Mouse (Mus musculus) heart, postnatal 0 days (tissue): Measurements from ENCODE around the gene Dbn1. TPM values are rescaled to one million over a fixed set of nuclear protein-coding genes. Genes with fewer than 3 reads are reported as not detected.

Experiments used
- ATAC-seq: fragments of 200-750 bp; cut with Nextera tagmentation; 2 replicates; pipeline ENCODE4 v1.8.0; 2017; ENCODE audit warnings: low read depth, moderate number of reproducible peaks, moderate library complexity; ENCODE audit not compliant: insufficient read depth
- DNase-seq: peaks from one replicate; pipeline ENCODE4 v3.0.0-alpha.2; 2016; ENCODE audit warnings: low spot score
- H3K27ac ChIP-seq: fragments of 300-500 bp; sonication (generic); 2 replicates; pipeline ENCODE4 v1.5.1; 2014; ENCODE audit warnings: low read depth, mild to moderate bottlenecking
- H3K27me3 ChIP-seq: fragments of 300-500 bp; sonication (generic); 2 replicates; pipeline ENCODE4 v1.6.1; 2014; ENCODE audit warnings: low read length, mixed read lengths; ENCODE audit not compliant: control insufficient read depth, insufficient read depth
- H3K36me3 ChIP-seq: fragments of 300-500 bp; sonication (generic); replicated peaks from 2 replicates; pipeline ENCODE4 v1.6.1; 2014; ENCODE audit warnings: low read length, mixed read lengths; ENCODE audit not compliant: control insufficient read depth, insufficient read depth
- H3K4me1 ChIP-seq: fragments of 300-500 bp; sonication (generic); 2 replicates; pipeline ENCODE4 v1.6.1; 2014; ENCODE audit warnings: antibody characterized with exemption; ENCODE audit not compliant: control insufficient read depth, insufficient read depth
- H3K4me2 ChIP-seq: fragments of 300-500 bp; sonication (generic); 2 replicates; pipeline ENCODE4 v1.6.1; 2014; ENCODE audit warnings: low read depth, mild to moderate bottlenecking, low read length, moderate library complexity
- H3K4me3 ChIP-seq: fragments of 300-500 bp; sonication (generic); 2 replicates; pipeline ENCODE4 v1.5.1; 2014; ENCODE audit warnings: low read depth, low read length
- H3K9ac ChIP-seq: fragments of 300-500 bp; sonication (generic); replicated peaks from 2 replicates; pipeline ENCODE4 v1.6.1; 2014; ENCODE audit warnings: low read depth, low read length, mixed read lengths
- H3K9me3 ChIP-seq: fragments of 300-500 bp; sonication (generic); replicated peaks from 2 replicates; pipeline ENCODE4 v1.6.1; 2016; ENCODE audit warnings: low read length; ENCODE audit not compliant: control insufficient read depth
- CTCF ChIP-seq: IDR thresholded peaks from 2 replicates; pipeline ENCODE4 v1.5.1; 2016; ENCODE audit warnings: antibody characterized with exemption, control low read depth, low read depth
- EP300 ChIP-seq: IDR thresholded peaks from 2 replicates; pipeline ENCODE4 v1.6.1; 2016; ENCODE audit warnings: antibody characterized with exemption, low read depth
- WGBS: fragments of 180-500 bp; shearing (Covaris S2); extraction: QIAGEN DNeasy Blood & Tissue Kit; methylation state at CpG from one replicate; pipeline ENCODE4 v1.1.7; 2014; 5-methylcytosine and 5-hydroxymethylcytosine counted together
- polyA plus RNA-seq: library from polyadenylated mRNA; unstranded; fragments of >200 nt; fragmentation: Nextera tagmentation; extraction: Ambion mirVana; gene quantifications from 2 replicates; pipeline ENCODE4 v1.2.1, GENCODE M21; 2015
- total RNA-seq: library from RNA; depleted of rRNA; stranded (reverse); fragments of >200 nt; gene quantifications from 2 replicates; pipeline ENCODE4 v1.2.3, GENCODE M21; 2014; ENCODE audit warnings: low replicate concordance

The Dbn1 gene
- total and polyA plus RNA-seq, 2 experiments from 2014 or later = 30.9 to 38.5 TPM

DNA sequence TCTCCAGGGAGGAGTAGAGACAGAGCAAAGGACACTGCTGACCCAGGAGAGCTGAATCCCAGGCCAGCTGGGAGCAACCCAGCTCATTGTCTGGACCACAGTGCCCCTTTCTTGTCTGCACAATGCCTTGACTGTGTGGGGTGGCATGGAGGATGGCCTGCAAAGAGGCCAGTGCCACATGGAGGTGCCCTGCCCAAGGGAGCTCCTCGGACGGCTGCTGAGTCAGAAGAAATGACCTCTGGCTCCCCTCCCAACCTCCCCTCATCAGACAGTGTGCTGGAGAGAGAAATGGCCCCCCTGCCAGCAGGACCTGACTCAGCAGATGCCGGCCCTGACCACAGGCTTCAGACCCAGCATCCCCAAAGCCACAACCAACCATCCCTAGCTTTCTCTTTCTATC, 22.7 kb downstream of the Dbn1 start:
- ATAC-seq = no peak
- no peak overlapping the region for H3K27ac ChIP-seq
- peaks cover 50% of the 10 kb centered on the region for H3K27me3 ChIP-seq
- H3K36me3 ChIP-seq = peaks cover 11% of the 10 kb centered on the region; the same call in 1 of the 2 replicates
- no peak for TF ChIP-seq CTCF
- TF ChIP-seq EP300 = no peak
- no peak for DNase-seq
- H3K4me1 ChIP-seq = peaks cover 13% of the 10 kb centered on the region
- no peak overlapping the region for H3K9ac ChIP-seq
- H3K4me2 ChIP-seq = 0 out of 2 replicates have a peak overlapping the region, but pooled peaks have one; percentile 97
- 31% methylated on average over 3 of the region's 3 CpGs for WGBS
- no peak overlapping the region for H3K4me3 ChIP-seq
- H3K9me3 ChIP-seq = no peaks in the 10 kb centered on the region

DNA sequence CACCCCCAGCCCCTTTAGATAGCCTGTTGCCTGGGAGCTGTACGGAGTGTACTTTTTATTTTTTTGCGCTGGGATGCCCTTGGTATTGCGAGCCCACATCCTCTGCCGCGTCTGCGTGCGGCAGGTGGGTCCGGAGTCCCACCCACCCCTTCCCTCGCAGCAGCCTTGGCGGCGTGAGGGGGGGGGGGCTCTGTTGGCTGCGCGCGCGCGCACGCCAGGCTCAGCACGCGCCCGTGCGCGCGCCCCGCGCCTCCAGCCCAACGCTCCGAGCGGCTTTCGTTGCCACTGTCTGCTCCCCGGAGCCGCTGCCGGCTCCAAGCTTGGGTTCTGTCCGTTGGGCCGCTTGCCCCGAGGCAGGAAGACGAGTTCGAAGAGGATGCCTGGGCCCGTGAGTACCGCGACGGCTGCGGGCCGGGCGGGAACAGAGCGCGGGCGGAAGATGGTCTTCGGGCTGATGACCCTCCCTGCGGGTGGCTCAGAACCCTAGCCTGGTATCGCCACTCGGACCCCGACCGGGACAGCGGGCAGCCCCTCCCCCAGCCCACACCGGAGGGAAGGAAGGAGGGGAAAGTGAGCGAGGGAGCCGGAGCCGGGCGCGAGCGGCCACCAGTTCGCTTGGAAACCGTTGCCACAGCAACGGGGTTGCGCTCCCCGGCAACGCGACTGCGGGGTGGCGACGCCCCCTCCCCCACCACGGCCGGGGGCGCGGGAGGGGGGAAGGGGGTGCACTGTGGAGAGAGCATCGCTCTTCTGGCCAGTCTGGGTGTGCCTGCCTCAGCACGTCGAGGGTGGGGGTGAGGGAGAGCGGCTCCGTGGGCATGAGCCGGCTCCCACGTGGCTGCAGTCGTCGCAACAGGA, 23.7 kb downstream of the Dbn1 start, which contains the start of gene Prr7:
TSS of gene Prr7 (plus strand) at position 241 of the 858 bp plus-strand sequence.
- Histone ChIP-seq H3K27me3 (peaks cover 41% of the 10 kb centered on the region), H3K4me1 (peaks cover 13% of the 10 kb centered on the region), H3K36me3 (peaks cover 20% of the 10 kb centered on the region), H3K4me2 (peak within 1 kb of the TSS; percentile 97), H3K9me3 (no peaks in the 10 kb centered on the region), H3K9ac (peak within 1 kb of the TSS; percentile 60), H3K27ac (no peak within 1 kb of the TSS), H3K4me3 (peak within 1 kb of the TSS; percentile 61)
- ATAC-seq = peak; percentile 42; the same call in 1 of the 2 replicates
- DNase-seq = no peak
- TF ChIP-seq EP300 (no peak), CTCF (no peak)
- WGBS = under 1% methylated on average over 70 of the region's 84 CpGs

GRCm38 (mm10) chr13:55463399-55464026, 24.4 kb downstream of the Dbn1 start:
- no peak for DNase-seq
- Histone ChIP-seq H3K27me3 (peaks cover 35% of the 10 kb centered on the region), H3K27ac (no peak overlapping the region), H3K4me1 (peaks cover 13% of the 10 kb centered on the region), H3K4me2 (peak overlapping the region; percentile 97), H3K9ac (peak overlapping the region; percentile 60; the same call in 1 of the 2 replicates), H3K9me3 (no peaks in the 10 kb centered on the region), H3K4me3 (peak overlapping the region; percentile 61), H3K36me3 (peaks cover 28% of the 10 kb centered on the region)
- no peak for TF ChIP-seq CTCF
- no peak for TF ChIP-seq EP300
- ATAC-seq = no peak
- 17% methylated on average over 14 of the region's 14 CpGs for WGBS

GRCm38 (mm10) chr13:55462965-55463364, 24.9 kb downstream of the Dbn1 start:
- H3K4me2 ChIP-seq = no peak overlapping the region
- WGBS = 50% methylated on average over 2 of the region's 2 CpGs

GRCm38 (mm10) chr13:55451785-55452549, 35.9 kb downstream of the Dbn1 start:
- DNase-seq = no peak
- no peak overlapping the region for H3K4me2 ChIP-seq
- no peak overlapping the region for H3K9ac ChIP-seq
- H3K36me3 ChIP-seq = peaks cover 68% of the 10 kb centered on the region
- no peaks in the 10 kb centered on the region for H3K27me3 ChIP-seq
- TF ChIP-seq EP300 = no peak
- no peak for TF ChIP-seq CTCF
- H3K4me3 ChIP-seq = no peak overlapping the region
- no peak overlapping the region for H3K27ac ChIP-seq
- 91% methylated on average over 16 of the region's 16 CpGs for WGBS
- H3K4me1 ChIP-seq = peaks cover 36% of the 10 kb centered on the region
- H3K9me3 ChIP-seq = no peaks in the 10 kb centered on the region
- no peak for ATAC-seq

More at GRCm38 (mm10) chr13:55462965-55463364, 24.9 kb downstream of the Dbn1 start:
- TF ChIP-seq EP300 = no peak
- TF ChIP-seq CTCF = no peak
- Histone ChIP-seq H3K36me3 (peaks cover 32% of the 10 kb centered on the region), H3K4me1 (peaks cover 13% of the 10 kb centered on the region), H3K9ac (no peak overlapping the region), H3K27ac (no peak overlapping the region), H3K9me3 (no peaks in the 10 kb centered on the region), H3K27me3 (peaks cover 30% of the 10 kb centered on the region), H3K4me3 (no peak overlapping the region)
- ATAC-seq = no peak
- no peak for DNase-seq
